Mouse (Mus musculus): ENCODE results near the gene Ly6g5c. TPM values are rescaled to one million over a fixed set of nuclear protein-coding genes. Genes with fewer than 3 reads are reported as not detected.
"Not testable (repeated sequence)": the region's sequence is repeated elsewhere in the genome, so short reads cannot be mapped to it uniquely, and the experiment has no call there.

The Ly6g5c gene
- polyA plus RNA-seq, 1 experiment = not detected

DNA sequence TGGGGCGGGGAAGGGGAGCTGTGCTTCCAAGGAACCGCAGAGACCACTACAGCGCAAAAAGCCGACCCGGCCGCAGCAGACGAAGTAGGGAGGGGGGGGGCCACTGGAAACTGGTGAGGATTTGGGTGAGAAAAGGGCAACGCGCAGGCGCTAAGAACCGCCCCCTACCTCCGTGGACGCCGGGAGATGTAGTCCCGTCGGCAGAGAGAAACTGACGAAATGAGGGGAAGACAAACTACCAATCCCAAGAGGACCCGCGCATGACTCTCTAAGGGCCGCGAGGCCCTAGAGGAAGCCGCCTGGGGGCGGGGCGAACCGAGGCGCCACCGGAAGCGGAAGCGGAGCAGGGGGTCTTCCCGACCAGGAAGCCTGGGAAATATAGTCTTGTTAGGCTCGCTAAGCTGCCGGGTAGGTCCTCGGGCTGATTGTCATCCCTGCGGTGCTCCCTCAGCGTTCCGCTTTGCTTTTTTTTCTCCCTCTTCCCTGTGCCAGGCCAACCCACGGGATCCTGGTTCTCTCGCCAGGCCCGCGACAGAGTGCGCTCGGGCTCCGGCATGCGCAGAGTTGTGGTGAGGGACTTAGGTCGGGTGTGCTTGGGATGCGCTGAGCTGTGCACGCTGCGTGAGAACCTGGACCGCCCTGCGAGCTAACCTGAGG is 13.2 kb downstream of the Ly6g5c start, which contains the start of gene Gpank1:
Gene Gpank1 (plus strand): TSS at position 313 of the 657 bp plus-strand sequence.
- TF ChIP-seq POLR2AphosphoS2 (IDR thresholded peaks at IDR 0.05; ENCODE audit: insufficient read length, low read depth) (peak; percentile 41), REST (IDR thresholded peaks at IDR 0.05; ENCODE audit: insufficient read depth, insufficient read length) (no peak), POLR2A (IDR thresholded peaks at IDR 0.05; ENCODE audit: insufficient read length, low read depth) (peak; percentile 51), MYOG (IDR thresholded peaks at IDR 0.05; ENCODE audit: control insufficient read depth in 1 of 3, insufficient read depth in 1 of 3, insufficient read length in 2 of 3, low read depth in 2 of 3) (no peak), E2F4 (IDR thresholded peaks at IDR 0.05; ENCODE audit: insufficient read depth) (no peak), MAX (IDR thresholded peaks at IDR 0.05; ENCODE audit: low read depth) (no peak), CEBPB (IDR thresholded peaks at IDR 0.05; ENCODE audit: insufficient read depth, poor library complexity, severe bottlenecking) (no peak), SRF (IDR thresholded peaks at IDR 0.05; ENCODE audit: control insufficient read depth, insufficient read length, low read depth) (peak; percentile 38)
- H3K79me2 ChIP-seq (ENCODE audit: control insufficient read depth, insufficient read depth) = peaks cover 30% of the 10 kb centered on the region
- H3K4me3 ChIP-seq = peak within 1 kb of the TSS; percentile 97
- peak within 1 kb of the TSS; percentile 97 for H3K4me2 ChIP-seq (ENCODE audit: low read depth)
- H3K27me3 ChIP-seq (ENCODE audit: control insufficient read depth, insufficient read depth, insufficient read length) = no peaks in the 10 kb centered on the region
- peak within 1 kb of the TSS; percentile 66 for H3ac ChIP-seq (ENCODE audit: control insufficient read depth, insufficient read length)
- H3K36me3 ChIP-seq (ENCODE audit: control insufficient read depth, insufficient read depth) = peaks cover 7% of the 10 kb centered on the region

DNA sequence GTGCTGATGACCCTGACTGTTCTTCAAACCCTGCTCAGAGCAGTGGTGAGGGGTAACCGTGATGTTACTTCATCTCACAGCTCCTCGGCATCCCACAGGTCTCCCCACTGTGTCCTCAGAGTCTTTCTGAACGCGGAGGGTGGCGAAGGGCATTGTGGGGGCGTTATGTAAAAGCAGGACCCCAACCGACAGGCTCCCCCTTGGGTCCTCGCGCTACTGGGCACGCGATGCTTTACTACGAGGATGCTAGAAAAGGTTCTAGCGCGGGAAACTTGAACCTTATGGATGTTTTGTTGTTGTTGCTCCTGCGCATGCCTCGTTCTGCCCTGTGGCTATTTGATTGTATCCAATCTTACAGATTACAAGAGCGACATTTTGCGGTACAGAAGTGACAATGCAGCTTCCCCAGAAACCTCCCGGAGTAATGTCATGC is 13.8 kb downstream of the Ly6g5c start, which contains the start of gene Csnk2b:
Gene Csnk2b (minus strand): TSS at position 183 of the 433 bp plus-strand sequence.
- TF ChIP-seq E2F4 (IDR thresholded peaks at IDR 0.05; ENCODE audit: insufficient read depth) = peak; percentile 74
- TF ChIP-seq POLR2A (IDR thresholded peaks at IDR 0.05; ENCODE audit: insufficient read length, low read depth) = no peak
- H3K27me3 ChIP-seq (ENCODE audit: control insufficient read depth, insufficient read depth, insufficient read length) = no peaks in the 10 kb centered on the region

DNA sequence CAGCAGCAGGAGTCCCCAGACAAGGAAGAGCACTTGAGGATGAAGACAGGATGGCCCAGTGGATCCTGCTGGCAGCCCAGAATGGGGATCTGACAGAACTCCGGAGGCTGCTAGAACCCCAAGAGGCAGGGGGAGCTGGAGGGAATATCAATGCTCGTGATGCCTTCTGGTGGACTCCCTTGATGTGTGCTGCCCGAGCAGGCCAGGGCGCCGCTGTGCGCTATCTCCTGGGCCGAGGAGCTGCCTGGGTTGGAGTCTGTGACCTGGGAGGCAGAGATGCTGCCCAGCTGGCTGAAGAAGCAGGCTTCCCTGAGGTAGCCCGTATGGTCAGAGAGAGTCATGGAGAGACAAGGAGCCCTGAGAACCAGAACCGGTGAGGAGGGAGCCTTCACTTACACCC is 15.2 kb downstream of the Ly6g5c start:
- H3K36me3 ChIP-seq (ENCODE audit: control insufficient read depth, insufficient read depth); H3K4me3 ChIP-seq; H3K4me2 ChIP-seq (ENCODE audit: low read depth); H3ac ChIP-seq (ENCODE audit: control insufficient read depth, insufficient read length); H3K27me3 ChIP-seq (ENCODE audit: control insufficient read depth, insufficient read depth, insufficient read length): not testable (repeated sequence)
- H3K79me2 ChIP-seq (ENCODE audit: control insufficient read depth, insufficient read depth) = peaks cover 50% of the 10 kb centered on the region

More for the DNA sequence above, 13.8 kb downstream of the Ly6g5c start, which contains the start of gene Csnk2b:
- Histone ChIP-seq H3K36me3 (ENCODE audit: control insufficient read depth, insufficient read depth) (peaks cover 7% of the 10 kb centered on the region), H3K79me2 (ENCODE audit: control insufficient read depth, insufficient read depth) (peaks cover 36% of the 10 kb centered on the region), H3K4me2 (ENCODE audit: low read depth) (peak within 1 kb of the TSS; percentile 97), H3K4me3 (peak within 1 kb of the TSS; percentile 97), H3ac (ENCODE audit: control insufficient read depth, insufficient read length) (peak within 1 kb of the TSS; percentile 66)

DNA sequence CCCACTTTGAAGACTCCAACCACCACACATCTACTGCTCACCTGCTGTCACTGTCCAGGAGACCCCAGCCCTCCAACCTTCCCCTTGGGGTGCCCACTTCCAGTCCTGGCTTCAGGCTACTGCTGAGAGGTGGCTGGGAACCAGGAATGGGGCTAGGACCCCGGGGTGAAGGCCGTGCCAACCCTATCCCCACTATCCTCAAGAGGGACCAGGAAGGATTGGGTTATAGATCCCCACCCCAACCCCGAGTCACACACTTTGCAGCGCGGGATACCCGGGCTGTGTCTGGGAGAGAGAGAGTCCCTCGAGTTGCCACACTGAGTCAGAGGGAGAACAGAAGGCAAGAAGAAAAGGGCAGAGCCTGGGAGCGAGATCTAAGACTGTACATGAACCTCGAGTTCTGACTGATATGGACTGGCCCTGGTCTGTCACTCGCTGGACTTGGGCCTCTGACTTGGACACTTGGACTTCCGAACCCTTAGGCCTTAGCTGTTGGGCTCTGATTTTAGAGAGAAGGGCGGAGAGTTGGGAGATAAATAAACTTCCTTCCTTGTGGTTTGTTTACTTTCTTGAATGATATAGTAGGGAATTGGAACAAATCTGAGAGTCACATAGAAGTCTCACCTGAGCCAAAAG is 16.3 kb downstream of the Ly6g5c start:
- H3ac ChIP-seq (ENCODE audit: control insufficient read depth, insufficient read length); H3K4me2 ChIP-seq (ENCODE audit: low read depth); H3K36me3 ChIP-seq (ENCODE audit: control insufficient read depth, insufficient read depth); H3K27me3 ChIP-seq (ENCODE audit: control insufficient read depth, insufficient read depth, insufficient read length); H3K4me3 ChIP-seq: not testable (repeated sequence)
- peaks cover 52% of the 10 kb centered on the region for H3K79me2 ChIP-seq (ENCODE audit: control insufficient read depth, insufficient read depth)

DNA sequence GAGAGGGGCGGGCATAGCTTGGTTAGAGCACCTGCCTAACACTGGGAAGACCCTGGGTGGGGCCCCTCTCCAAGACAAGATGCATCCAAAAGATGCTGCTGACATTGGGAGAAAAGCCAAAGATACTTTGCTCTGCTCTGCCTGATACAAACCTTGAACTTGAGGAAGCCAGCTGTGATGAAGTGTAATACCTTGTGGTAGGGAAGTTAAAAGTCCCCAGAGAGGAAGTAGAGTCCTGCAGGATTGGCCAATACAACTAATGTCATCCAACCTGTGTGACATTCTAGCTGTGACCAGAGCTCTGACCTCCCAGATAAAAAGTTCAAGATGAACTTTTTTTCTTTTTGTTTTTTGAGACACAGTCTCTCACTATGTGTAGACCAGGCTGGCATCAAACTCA is 17.0 kb downstream of the Ly6g5c start:
- peak overlapping the region; percentile 78 for H3K4me2 ChIP-seq (ENCODE audit: low read depth)
- no peak for TF ChIP-seq TCF3 (IDR thresholded peaks at IDR 0.05; ENCODE audit: insufficient read length, low read depth)
- TF ChIP-seq POLR2A (IDR thresholded peaks at IDR 0.05; ENCODE audit: insufficient read length, low read depth) = no peak
- no peak for TF ChIP-seq MAX (IDR thresholded peaks at IDR 0.05; ENCODE audit: low read depth)
- TF ChIP-seq SRF (IDR thresholded peaks at IDR 0.05; ENCODE audit: control insufficient read depth, insufficient read length, low read depth) = no peak
- no peak for TF ChIP-seq REST (IDR thresholded peaks at IDR 0.05; ENCODE audit: insufficient read depth, insufficient read length)
- TF ChIP-seq USF1 (IDR thresholded peaks at IDR 0.05; ENCODE audit: low read depth) = no peak
- TF ChIP-seq MYOG (IDR thresholded peaks at IDR 0.05; ENCODE audit: control insufficient read depth in 1 of 3, insufficient read depth in 1 of 3, insufficient read length in 2 of 3, low read depth in 2 of 3) = no peak
- TF ChIP-seq E2F4 (IDR thresholded peaks at IDR 0.05; ENCODE audit: insufficient read depth) = no peak
- TF ChIP-seq POLR2AphosphoS2 (IDR thresholded peaks at IDR 0.05; ENCODE audit: insufficient read length, low read depth) = no peak
- TF ChIP-seq CEBPB (IDR thresholded peaks at IDR 0.05; ENCODE audit: insufficient read depth, poor library complexity, severe bottlenecking) = no peak
- TF ChIP-seq TCF12 (IDR thresholded peaks at IDR 0.05; ENCODE audit: insufficient read depth, poor library complexity, severe bottlenecking) = no peak
- no peak for TF ChIP-seq MYOD1 (IDR thresholded peaks at IDR 0.05; ENCODE audit: control insufficient read depth in 1 of 3, insufficient read length in 2 of 3, low read depth in 2 of 3)
- H3ac ChIP-seq (ENCODE audit: control insufficient read depth, insufficient read length) = no peak overlapping the region
- H3K79me2 ChIP-seq (ENCODE audit: control insufficient read depth, insufficient read depth) = peaks cover 45% of the 10 kb centered on the region
- no peak overlapping the region for H3K4me3 ChIP-seq
- H3K27me3 ChIP-seq (ENCODE audit: control insufficient read depth, insufficient read depth, insufficient read length) = no peaks in the 10 kb centered on the region
- H3K36me3 ChIP-seq (ENCODE audit: control insufficient read depth, insufficient read depth) = no peaks in the 10 kb centered on the region

Measured in myocyte (in vitro differentiated cells).